Mouse (Mus musculus) erythroblast, embryonic 14.5 days (primary cell): ENCODE measurements around the gene Zfp719.

Experiments used
- GATA1 ChIP-seq: IDR thresholded peaks from 2 replicates; pipeline ENCODE4 v1.6.1; 2012; ENCODE audit warnings: low read length, inconsistent platforms, mixed read lengths
- TAL1 ChIP-seq: IDR thresholded peaks from 3 replicates; pipeline ENCODE4 v1.6.1; 2012; ENCODE audit warnings: low read length, inconsistent platforms, mixed read lengths

- TF ChIP-seq GATA1 (no peak), TAL1 (no peak)
Observed at GRCm38 (mm10) chr7:43636194-43636593, 56.8 kb downstream of the Zfp719 start.
